8 mouse cellular contexts compared by ENCODE assay signal in genomic region chr15:81904939-81905338, GRCm38 (mm10). TPM values are rescaled to one million over a fixed set of nuclear protein-coding genes. Genes with fewer than 3 reads are reported as not detected.
DNase-seq lines count a peak whose midpoint lies in the region; ATAC-seq and TF ChIP-seq lines count a peak whose summit lies in the region.

No protein-coding gene starts in this region.

- H3K9me3 ChIP-seq in liver, postnatal 0 days (ENCODE audit: low read length): no peaks in the 10 kb centered on the region

- H3K4me1 ChIP-seq in cortical plate, adult 2 months (ENCODE audit: control insufficient read depth, insufficient read depth, low read length): no peaks in the 10 kb centered on the region
- H3K4me1 ChIP-seq in liver, postnatal 0 days (ENCODE audit: insufficient read depth): no peaks in the 10 kb centered on the region

- DNase-seq in cerebellum, adult 11 months: peak; percentile 68
- DNase-seq in urinary bladder, postnatal 25 days (ENCODE audit: low spot score): peak; percentile 69
- no peak for DNase-seq in urinary bladder, adult 2 months (ENCODE audit: low spot score)
- peak; percentile 87 for DNase-seq in induced T-regulatory cell, adult 2 months (ENCODE audit: low read depth)
- peak; percentile 84 for DNase-seq in liver, postnatal 0 days
- peak; percentile 83 to 84 for DNase-seq in right cerebral cortex, adult 2 months (ENCODE audit: low spot score in 2 of 2)

- no peak for TF ChIP-seq EP300 in liver, postnatal 0 days (IDR thresholded peaks at IDR 0.05; ENCODE audit: low read depth)

- no peak overlapping the region for H3K4me3 ChIP-seq in cortical plate, adult 2 months (ENCODE audit: insufficient read depth, low read length)
- H3K4me3 ChIP-seq in liver, postnatal 0 days (ENCODE audit: low read depth, low read length): no peak overlapping the region

- TF ChIP-seq CTCF in cortical plate, adult 2 months (IDR thresholded peaks at IDR 0.05; ENCODE audit: extremely low read depth, insufficient read depth, low read length): peak; percentile 67
- peak; percentile 87 for TF ChIP-seq CTCF in liver, postnatal 0 days (IDR thresholded peaks at IDR 0.05; ENCODE audit: low read depth)

- no peak overlapping the region for H3K4me2 ChIP-seq in liver, postnatal 0 days (ENCODE audit: low read depth, low read length)

- H3K36me3 ChIP-seq in liver, postnatal 0 days (replicated peaks; ENCODE audit: insufficient read depth, low read length): peaks cover 72% of the 10 kb centered on the region

- ATAC-seq in cerebellum, adult (ENCODE audit: insufficient number of reproducible peaks, low FRiP score, low TSS enrichment): no peak
- ATAC-seq in liver, postnatal 0 days: peak; percentile 33; the same call in 1 of the 2 replicates

- H3K27me3 ChIP-seq in liver, postnatal 0 days (ENCODE audit: insufficient read depth, low read length): no peaks in the 10 kb centered on the region

- no peak overlapping the region for H3K9ac ChIP-seq in liver, postnatal 0 days (replicated peaks)

- 34% methylated on average over 2 of the region's 2 CpGs for whole genome bisulfite sequencing in liver, postnatal 0 days (ENCODE audit: insufficient replicate concordance)

- TF ChIP-seq POLR2A in cortical plate, adult 2 months (IDR thresholded peaks at IDR 0.05; ENCODE audit: extremely low read depth, insufficient read depth, low read length): no peak

- H3K27ac ChIP-seq in cortical plate, adult 2 months (ENCODE audit: insufficient read depth, low read length): no peak overlapping the region
- no peak overlapping the region for H3K27ac ChIP-seq in liver, postnatal 0 days (ENCODE audit: low read depth)

RNA-seq across cellular contexts. Expression of gene Polr3h, which starts 21.1 kb away (rescaled TPM):
- 17.2 and 17.4 TPM in 2 replicates for polyA plus RNA-seq in urinary bladder, adult 2 months (2012; rRNA removed)
- 61.5 and 63.0 TPM in 2 replicates for polyA plus RNA-seq in cortical plate, adult 2 months (2012; rRNA removed)
- polyA plus RNA-seq in liver, postnatal 0 days (2015; fragmentation: Nextera tagmentation; extraction: Ambion mirVana): 57.0 and 57.3 TPM in 2 replicates

RNA-seq across cellular contexts. Expression of gene Csdc2, which starts 31.6 kb away (rescaled TPM):
- 20.2 and 29.6 TPM in 2 replicates for polyA plus RNA-seq in urinary bladder, adult 2 months (2012; rRNA removed)
- polyA plus RNA-seq in cortical plate, adult 2 months (2012; rRNA removed): 111 and 115 TPM in 2 replicates
- polyA plus RNA-seq in liver, postnatal 0 days (2015; fragmentation: Nextera tagmentation; extraction: Ambion mirVana): 0.52 and 0.59 TPM in 2 replicates

RNA-seq across cellular contexts. Expression of gene Aco2, which starts 32.8 kb away (rescaled TPM):
- 185 and 189 TPM in 2 replicates for polyA plus RNA-seq in urinary bladder, adult 2 months (2012; rRNA removed)
- 533 and 545 TPM in 2 replicates for polyA plus RNA-seq in cortical plate, adult 2 months (2012; rRNA removed)
- 86.7 and 87.0 TPM in 2 replicates for polyA plus RNA-seq in liver, postnatal 0 days (2015; fragmentation: Nextera tagmentation; extraction: Ambion mirVana)

RNA-seq across cellular contexts. Expression of gene Phf5a, which starts 33.2 kb away (rescaled TPM):
- 44.3 and 49.6 TPM in 2 replicates for polyA plus RNA-seq in urinary bladder, adult 2 months (2012; rRNA removed)
- polyA plus RNA-seq in cortical plate, adult 2 months (2012; rRNA removed): 53.3 and 57.7 TPM in 2 replicates
- polyA plus RNA-seq in liver, postnatal 0 days (2015; fragmentation: Nextera tagmentation; extraction: Ambion mirVana): 61.5 and 63.0 TPM in 2 replicates

RNA-seq across cellular contexts. Expression of gene Tob2, which starts 46.3 kb away (rescaled TPM):
- 18.0 and 24.4 TPM in 2 replicates for polyA plus RNA-seq in urinary bladder, adult 2 months (2012; rRNA removed)
- 19.9 and 21.0 TPM in 2 replicates for polyA plus RNA-seq in cortical plate, adult 2 months (2012; rRNA removed)
- polyA plus RNA-seq in liver, postnatal 0 days (2015; fragmentation: Nextera tagmentation; extraction: Ambion mirVana): 10.9 and 12.3 TPM in 2 replicates

Comparison
In these comparisons a context has a peak if more than half of its experiments do, and no peak if none do; other contexts are left out.
1. RNA of gene Csdc2, which starts 31.6 kb away (polyA plus RNA-seq): 111 to 115 TPM in cortical plate, adult 2 months and 20.2 to 29.6 TPM in urinary bladder, adult 2 months; 0.52 to 0.59 TPM in liver, postnatal 0 days; every median in the first group is over 10 times any median in the second.